Mouse (Mus musculus) left cerebral cortex, adult 11 months (tissue): Measurements from ENCODE around the gene Cpsf6.

Experiments used
- DNase-seq: peaks from one replicate; pipeline ENCODE4 v3.0.0; 2022; ENCODE audit warnings: low spot score

The Cpsf6 gene

GRCm38 (mm10) chr10:117413562-117414527 lies 34.0 kb upstream of the Cpsf6 start:
- DNase-seq: no peak

- DNase-seq: no peak
These were observed 32.8 kb upstream of the Cpsf6 start for GRCm38 (mm10) chr10:117412474-117413057.

GRCm38 (mm10) chr10:117411716-117412473 lies 32.1 kb upstream of the Cpsf6 start:
- no peak for DNase-seq

- no peak for DNase-seq
These were observed 31.3 kb upstream of the Cpsf6 start for GRCm38 (mm10) chr10:117411131-117411530.

- no peak for DNase-seq
These were observed 30.8 kb upstream of the Cpsf6 start for GRCm38 (mm10) chr10:117410481-117411048.

- no peak for DNase-seq
These were observed 29.8 kb upstream of the Cpsf6 start for GRCm38 (mm10) chr10:117409373-117410354.

GRCm38 (mm10) chr10:117408545-117409372 lies 28.9 kb upstream of the Cpsf6 start:
- DNase-seq: no peak

- no peak for DNase-seq
These were observed 28.0 kb upstream of the Cpsf6 start for GRCm38 (mm10) chr10:117407734-117408288.

- DNase-seq: no peak
These were observed 27.3 kb upstream of the Cpsf6 start for GRCm38 (mm10) chr10:117406843-117407733.

- no peak for DNase-seq
These were observed 26.4 kb upstream of the Cpsf6 start for GRCm38 (mm10) chr10:117406283-117406588.

GRCm38 (mm10) chr10:117405526-117406282 lies 25.9 kb upstream of the Cpsf6 start:
- DNase-seq: no peak

- DNase-seq: no peak
These were observed 24.6 kb upstream of the Cpsf6 start for GRCm38 (mm10) chr10:117404384-117404783.

- DNase-seq: no peak
These were observed 23.6 kb upstream of the Cpsf6 start for GRCm38 (mm10) chr10:117403344-117403953.

GRCm38 (mm10) chr10:117402403-117403333 lies 22.9 kb upstream of the Cpsf6 start:
- DNase-seq: no peak

- no peak for DNase-seq
These were observed 21.5 kb upstream of the Cpsf6 start for GRCm38 (mm10) chr10:117401364-117401763.

- no peak for DNase-seq
These were observed 20.6 kb upstream of the Cpsf6 start for GRCm38 (mm10) chr10:117400246-117400954.
